Mouse (Mus musculus): ENCODE measurements at regions not wholly inside any gene's neighbourhood (a gene's known extent, or its start where the extent isn't known, plus 50 kb on each side); places are given as distances from the start of the nearest gene placed in this dataset.

DNA sequence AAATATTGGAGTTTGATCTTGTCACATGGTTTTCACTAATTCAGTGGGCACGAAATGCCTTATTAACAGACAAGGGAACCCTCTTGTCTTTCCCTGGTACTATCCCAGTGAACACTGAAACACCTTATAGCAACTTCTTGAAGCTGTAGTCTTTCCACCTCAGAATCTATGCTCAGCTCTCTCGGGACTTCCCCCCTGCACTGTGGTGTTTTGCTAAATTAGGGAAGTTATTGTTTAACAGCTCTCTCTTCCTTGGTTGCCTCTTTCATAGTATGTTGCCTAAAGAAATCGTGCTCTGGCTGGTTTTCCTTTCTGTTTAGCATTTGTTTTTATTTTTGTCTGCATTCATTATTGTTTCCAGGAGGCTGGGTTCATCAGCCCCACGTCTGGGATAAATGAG lies 316.0 kb downstream of the Plk2 start:
- Histone ChIP-seq H3K36me3 (ENCODE audit: control insufficient read depth in 1 of 2, insufficient read depth in 2 of 2, low read length in 2 of 2) (no peaks in the 10 kb centered on the region), H3K4me3 (ENCODE audit: control insufficient read depth in 1 of 2, insufficient read depth in 1 of 2, low read depth in 2 of 2, low read length in 2 of 2) (no peak overlapping the region), H3K79me2 (ENCODE audit: control insufficient read depth, insufficient read depth, low read length, poor library complexity) (no peaks in the 10 kb centered on the region), H3K4me1 (ENCODE audit: control insufficient read depth in 1 of 2, insufficient read depth in 2 of 2, low read length in 2 of 2) (no peaks in the 10 kb centered on the region), H3K9ac (ENCODE audit: control insufficient read depth, low read depth, low read length, poor library complexity, severe bottlenecking) (no peak overlapping the region), H3K27ac (ENCODE audit: control insufficient read depth, low read depth, low read length) (no peak overlapping the region), H3K9me3 (replicated peaks; ENCODE audit: insufficient read depth, low read length) (no peaks in the 10 kb centered on the region), H3K27me3 (ENCODE audit: control insufficient read depth in 1 of 2, insufficient read depth in 2 of 2, low read length in 2 of 2) (no peaks in the 10 kb centered on the region)
- DNase-seq (ENCODE audit: low read depth, low spot score): no peak
- TF ChIP-seq MYC (IDR thresholded peaks at IDR 0.05; ENCODE audit: low read depth, low read length) (no peak), HCFC1 (IDR thresholded peaks at IDR 0.05; ENCODE audit: low read depth, low read length) (no peak)

DNA sequence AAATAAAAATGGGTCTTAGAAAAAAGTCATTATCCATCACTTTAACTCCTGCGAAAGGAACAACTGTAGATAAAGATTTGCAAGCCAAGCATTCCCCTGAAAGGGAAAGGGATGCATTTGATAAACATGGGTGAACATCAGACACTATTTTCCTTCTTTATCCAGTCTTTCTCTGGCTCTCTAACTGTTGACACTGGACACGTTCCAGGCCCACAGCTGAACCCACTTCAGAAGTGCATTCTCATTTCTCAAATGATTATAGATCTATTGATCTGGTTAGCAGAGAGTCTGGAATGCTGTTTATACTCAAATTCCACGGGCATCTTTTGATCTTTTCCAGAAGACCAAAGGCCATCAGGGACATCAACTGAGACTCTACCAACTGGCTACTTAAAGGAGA lies 317.7 kb downstream of the Plk2 start:
- Histone ChIP-seq H3K4me3 (ENCODE audit: control insufficient read depth in 1 of 2, insufficient read depth in 1 of 2, low read depth in 2 of 2, low read length in 2 of 2) (no peak overlapping the region), H3K79me2 (ENCODE audit: control insufficient read depth, insufficient read depth, low read length, poor library complexity) (no peaks in the 10 kb centered on the region), H3K9ac (ENCODE audit: control insufficient read depth, low read depth, low read length, poor library complexity, severe bottlenecking) (no peak overlapping the region), H3K9me3 (replicated peaks; ENCODE audit: insufficient read depth, low read length) (no peaks in the 10 kb centered on the region), H3K27ac (ENCODE audit: control insufficient read depth, low read depth, low read length) (no peak overlapping the region), H3K27me3 (ENCODE audit: control insufficient read depth in 1 of 2, insufficient read depth in 2 of 2, low read length in 2 of 2) (no peaks in the 10 kb centered on the region), H3K36me3 (ENCODE audit: control insufficient read depth in 1 of 2, insufficient read depth in 2 of 2, low read length in 2 of 2) (no peaks in the 10 kb centered on the region), H3K4me1 (ENCODE audit: control insufficient read depth in 1 of 2, insufficient read depth in 2 of 2, low read length in 2 of 2) (no peaks in the 10 kb centered on the region)
- no peak for DNase-seq (ENCODE audit: low read depth, low spot score)
- TF ChIP-seq MYB (IDR thresholded peaks at IDR 0.05; ENCODE audit: low read depth, low read length): no peak
- TF ChIP-seq MYC (IDR thresholded peaks at IDR 0.05; ENCODE audit: low read depth, low read length): no peak
- TF ChIP-seq TCF12 (IDR thresholded peaks at IDR 0.05; ENCODE audit: low read depth, low read length): no peak
- TF ChIP-seq ELF1 (IDR thresholded peaks at IDR 0.05; ENCODE audit: low read depth, low read length): no peak
- no peak for TF ChIP-seq SIN3A (IDR thresholded peaks at IDR 0.05; ENCODE audit: low read length)
- TF ChIP-seq MEF2A (IDR thresholded peaks at IDR 0.05; ENCODE audit: extremely low read depth, insufficient replicate concordance, low read depth, low read length, poor library complexity, severe bottlenecking): no peak

DNA sequence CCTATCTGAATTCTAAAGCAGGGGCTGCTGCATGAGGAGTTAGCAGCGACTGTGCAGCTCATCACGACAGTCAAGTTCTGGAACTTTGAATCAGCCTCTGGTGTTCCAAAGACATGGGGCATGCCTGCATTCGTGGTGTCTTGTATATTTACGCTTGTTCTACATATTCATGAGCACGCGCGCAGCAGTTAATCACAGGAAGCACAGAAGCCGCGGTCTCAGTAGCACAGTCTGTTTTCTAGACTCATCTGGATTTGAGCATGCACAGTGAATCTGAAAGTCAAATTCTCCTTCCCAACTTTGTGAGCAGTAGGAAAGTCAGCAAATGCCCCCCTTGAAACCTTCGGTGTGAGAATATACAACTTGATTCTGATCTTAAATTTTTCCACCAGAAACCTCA lies 327.3 kb downstream of the Plk2 start:
- H3K9me3 ChIP-seq (replicated peaks; ENCODE audit: insufficient read depth, low read length): no peaks in the 10 kb centered on the region
- no peaks in the 10 kb centered on the region for H3K27me3 ChIP-seq (ENCODE audit: control insufficient read depth in 1 of 2, insufficient read depth in 2 of 2, low read length in 2 of 2)
- no peaks in the 10 kb centered on the region for H3K36me3 ChIP-seq (ENCODE audit: control insufficient read depth in 1 of 2, insufficient read depth in 2 of 2, low read length in 2 of 2)
- no peak overlapping the region for H3K9ac ChIP-seq (ENCODE audit: control insufficient read depth, low read depth, low read length, poor library complexity, severe bottlenecking)
- no peak overlapping the region for H3K27ac ChIP-seq (ENCODE audit: control insufficient read depth, low read depth, low read length)
- no peak for DNase-seq (ENCODE audit: low read depth, low spot score)
- no peak for TF ChIP-seq CHD2 (IDR thresholded peaks at IDR 0.05; ENCODE audit: low read length)
- H3K4me1 ChIP-seq (ENCODE audit: control insufficient read depth in 1 of 2, insufficient read depth in 2 of 2, low read length in 2 of 2): no peaks in the 10 kb centered on the region
- H3K79me2 ChIP-seq (ENCODE audit: control insufficient read depth, insufficient read depth, low read length, poor library complexity): no peaks in the 10 kb centered on the region
- no peak overlapping the region for H3K4me3 ChIP-seq (ENCODE audit: control insufficient read depth in 1 of 2, insufficient read depth in 1 of 2, low read depth in 2 of 2, low read length in 2 of 2)

DNA sequence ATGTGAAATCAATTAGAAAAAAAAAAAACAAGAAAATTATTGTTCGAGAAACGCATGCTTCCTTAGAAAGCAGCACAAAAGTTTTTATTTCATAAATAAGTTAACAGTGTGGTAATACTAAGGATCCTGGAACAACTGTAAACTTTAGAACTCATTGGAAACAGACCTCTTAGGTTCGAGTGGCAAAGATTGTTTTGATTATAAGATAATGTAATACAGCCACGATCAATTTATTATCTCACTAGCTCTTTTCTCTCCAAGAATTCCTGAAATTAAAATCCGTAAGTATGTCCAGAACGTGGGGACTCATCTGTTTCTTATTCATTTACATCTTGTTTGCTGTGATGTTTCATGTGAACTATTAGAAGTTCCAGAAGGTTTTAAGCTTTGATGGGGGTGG lies 327.9 kb downstream of the Plk2 start:
- TF ChIP-seq SMC3 (IDR thresholded peaks at IDR 0.05; ENCODE audit: low read depth, low read length) (no peak), MAX (IDR thresholded peaks at IDR 0.05; ENCODE audit: low read length) (no peak), MYC (IDR thresholded peaks at IDR 0.05; ENCODE audit: low read depth, low read length) (no peak), GABPA (IDR thresholded peaks at IDR 0.05; ENCODE audit: low read depth, low read length) (no peak), RAD21 (IDR thresholded peaks at IDR 0.05; ENCODE audit: low read depth, low read length) (no peak), HCFC1 (IDR thresholded peaks at IDR 0.05; ENCODE audit: low read depth, low read length) (no peak), ZMIZ1 (IDR thresholded peaks at IDR 0.05; ENCODE audit: low read depth, low read length) (no peak), USF2 (IDR thresholded peaks at IDR 0.05; ENCODE audit: borderline replicate concordance in 1 of 2, insufficient read depth in 1 of 2, low read depth in 1 of 2, low read length in 2 of 2) (no peak), NELFE (IDR thresholded peaks at IDR 0.05; ENCODE audit: low read depth, low read length) (no peak), SIN3A (IDR thresholded peaks at IDR 0.05; ENCODE audit: low read length) (no peak), POLR2AphosphoS5 (IDR thresholded peaks at IDR 0.05; ENCODE audit: borderline replicate concordance, low read depth, low read length) (no peak), ZC3H11A (IDR thresholded peaks at IDR 0.05; ENCODE audit: low read depth, low read length) (no peak), ELF1 (IDR thresholded peaks at IDR 0.05; ENCODE audit: low read depth, low read length) (no peak), EP300 (IDR thresholded peaks at IDR 0.05; ENCODE audit: low read depth in 1 of 2, low read length in 2 of 2) (no peak), BHLHE40 (IDR thresholded peaks at IDR 0.05; ENCODE audit: borderline replicate concordance, low read depth, low read length) (no peak), TCF12 (IDR thresholded peaks at IDR 0.05; ENCODE audit: low read depth, low read length) (no peak), POLR2A (IDR thresholded peaks at IDR 0.05; ENCODE audit: control insufficient read depth in 1 of 2, insufficient read depth in 1 of 2, low read depth in 1 of 2, low read length in 2 of 2, poor library complexity in 1 of 2) (no peak), TBP (IDR thresholded peaks at IDR 0.05; ENCODE audit: low read depth, low read length) (no peak)
- no peak overlapping the region for H3K9ac ChIP-seq (ENCODE audit: control insufficient read depth, low read depth, low read length, poor library complexity, severe bottlenecking)
- no peaks in the 10 kb centered on the region for H3K27me3 ChIP-seq (ENCODE audit: control insufficient read depth in 1 of 2, insufficient read depth in 2 of 2, low read length in 2 of 2)
- H3K36me3 ChIP-seq (ENCODE audit: control insufficient read depth in 1 of 2, insufficient read depth in 2 of 2, low read length in 2 of 2): no peaks in the 10 kb centered on the region
- no peaks in the 10 kb centered on the region for H3K79me2 ChIP-seq (ENCODE audit: control insufficient read depth, insufficient read depth, low read length, poor library complexity)
- no peak overlapping the region for H3K27ac ChIP-seq (ENCODE audit: control insufficient read depth, low read depth, low read length)
- DNase-seq (ENCODE audit: low read depth, low spot score): no peak
- H3K4me1 ChIP-seq (ENCODE audit: control insufficient read depth in 1 of 2, insufficient read depth in 2 of 2, low read length in 2 of 2): no peaks in the 10 kb centered on the region
- H3K4me3 ChIP-seq (ENCODE audit: control insufficient read depth in 1 of 2, insufficient read depth in 1 of 2, low read depth in 2 of 2, low read length in 2 of 2): no peak overlapping the region
- no peaks in the 10 kb centered on the region for H3K9me3 ChIP-seq (replicated peaks; ENCODE audit: insufficient read depth, low read length)
